Mouse (Mus musculus): ENCODE data around the gene Ddx23. TPM values are rescaled to one million over a fixed set of nuclear protein-coding genes. Genes with fewer than 3 reads are reported as not detected.

Ddx23 gene
- polyA plus RNA-seq, 1 experiment from 2014 or later, result 19.7 TPM

- 0 out of 2 replicates have a peak, but pooled peaks have one; percentile 13 for ATAC-seq
- peak overlapping the region; percentile 63 for H3K9ac ChIP-seq (ENCODE audit: low read depth, low read length)
- H3K9me3 ChIP-seq (ENCODE audit: control insufficient read depth, low read length), result no peaks in the 10 kb centered on the region
- H3K27ac ChIP-seq (ENCODE audit: low read depth, low read length), result no peak overlapping the region
- 1% methylated on average over 9 of the region's 9 CpGs for WGBS
- H3K27me3 ChIP-seq (replicated peaks; ENCODE audit: control insufficient read depth, insufficient read depth, low read length), result no peaks in the 10 kb centered on the region
- H3K4me1 ChIP-seq (ENCODE audit: control insufficient read depth, insufficient read depth, low read depth, low read length), result peaks cover 32% of the 10 kb centered on the region
- peak overlapping the region; percentile 54 for H3K4me3 ChIP-seq (ENCODE audit: low read length)
- H3K36me3 ChIP-seq (ENCODE audit: control insufficient read depth, insufficient read depth, low read length), result no peaks in the 10 kb centered on the region
- H3K4me2 ChIP-seq (ENCODE audit: low read length), result peak overlapping the region; percentile 85
These were observed 13.8 kb upstream of the Ddx23 start for GRCm38 (mm10) chr15:98676471-98676870.

GRCm38 (mm10) chr15:98675634-98676250 is 13.0 kb upstream of the Ddx23 start:
- WGBS, result 2% methylated on average over 14 of the region's 14 CpGs
- Histone ChIP-seq H3K27me3 (replicated peaks; ENCODE audit: control insufficient read depth, insufficient read depth, low read length) (no peaks in the 10 kb centered on the region), H3K4me3 (ENCODE audit: low read length) (peak overlapping the region; percentile 54), H3K4me2 (ENCODE audit: low read length) (peak overlapping the region; percentile 85), H3K9me3 (ENCODE audit: control insufficient read depth, low read length) (no peaks in the 10 kb centered on the region), H3K4me1 (ENCODE audit: control insufficient read depth, insufficient read depth, low read depth, low read length) (peaks cover 32% of the 10 kb centered on the region), H3K27ac (ENCODE audit: low read depth, low read length) (peak overlapping the region; percentile 49; the same call in 1 of the 2 replicates), H3K36me3 (ENCODE audit: control insufficient read depth, insufficient read depth, low read length) (no peaks in the 10 kb centered on the region), H3K9ac (ENCODE audit: low read depth, low read length) (peak overlapping the region; percentile 63)
- ATAC-seq, result no peak

- WGBS, result 16% methylated on average over 11 of the region's 11 CpGs
- H3K27me3 ChIP-seq (replicated peaks; ENCODE audit: control insufficient read depth, insufficient read depth, low read length), result no peaks in the 10 kb centered on the region
- ATAC-seq, result 0 out of 2 replicates have a peak, but pooled peaks have one; percentile 28
- H3K36me3 ChIP-seq (ENCODE audit: control insufficient read depth, insufficient read depth, low read length), result 0 out of 2 replicates have a peak, but pooled peaks cover 4% of the 10 kb centered on the region
- peak overlapping the region; percentile 63 for H3K9ac ChIP-seq (ENCODE audit: low read depth, low read length)
- peak overlapping the region; percentile 85 for H3K4me2 ChIP-seq (ENCODE audit: low read length)
- peak overlapping the region; percentile 54 for H3K4me3 ChIP-seq (ENCODE audit: low read length)
- H3K4me1 ChIP-seq (ENCODE audit: control insufficient read depth, insufficient read depth, low read depth, low read length), result peaks cover 32% of the 10 kb centered on the region
- H3K27ac ChIP-seq (ENCODE audit: low read depth, low read length), result peak overlapping the region; percentile 65
- H3K9me3 ChIP-seq (ENCODE audit: control insufficient read depth, low read length), result no peaks in the 10 kb centered on the region
These were observed 12.4 kb upstream of the Ddx23 start for GRCm38 (mm10) chr15:98674994-98675545.

GRCm38 (mm10) chr15:98674284-98674993 is 11.7 kb upstream of the Ddx23 start:
- peak; percentile 68 for ATAC-seq
- peak overlapping the region; percentile 63 for H3K9ac ChIP-seq (ENCODE audit: low read depth, low read length)
- 0 out of 2 replicates have a peak, but pooled peaks cover 4% of the 10 kb centered on the region for H3K36me3 ChIP-seq (ENCODE audit: control insufficient read depth, insufficient read depth, low read length)
- peaks cover 32% of the 10 kb centered on the region for H3K4me1 ChIP-seq (ENCODE audit: control insufficient read depth, insufficient read depth, low read depth, low read length)
- no peaks in the 10 kb centered on the region for H3K27me3 ChIP-seq (replicated peaks; ENCODE audit: control insufficient read depth, insufficient read depth, low read length)
- H3K4me2 ChIP-seq (ENCODE audit: low read length), result peak overlapping the region; percentile 85
- H3K27ac ChIP-seq (ENCODE audit: low read depth, low read length), result peak overlapping the region; percentile 29
- WGBS, result 11% methylated on average over 7 of the region's 7 CpGs
- no peaks in the 10 kb centered on the region for H3K9me3 ChIP-seq (ENCODE audit: control insufficient read depth, low read length)
- peak overlapping the region; percentile 54 for H3K4me3 ChIP-seq (ENCODE audit: low read length)

DNA sequence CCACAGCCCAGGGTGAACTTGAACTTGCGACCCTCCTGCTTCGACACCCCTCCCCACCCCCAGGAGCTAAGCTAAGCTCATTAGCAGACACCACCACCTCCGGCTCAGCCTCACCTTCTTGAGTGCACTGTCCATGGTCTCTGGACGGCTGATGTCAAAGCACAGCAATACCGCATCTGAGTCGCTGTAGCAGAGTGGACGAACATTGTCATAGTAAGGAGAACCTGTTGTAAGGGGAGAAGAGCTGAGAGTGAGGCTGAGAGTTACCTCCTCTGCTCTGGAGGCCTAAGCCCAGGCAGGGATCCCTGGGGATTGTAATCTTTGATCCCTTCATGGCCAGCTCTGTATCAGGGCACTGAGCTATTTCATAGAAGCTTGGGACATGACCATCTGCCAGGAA is 11.0 kb upstream of the Ddx23 start:
- ATAC-seq, result no peak
- H3K9ac ChIP-seq (ENCODE audit: low read depth, low read length), result no peak overlapping the region
- H3K27ac ChIP-seq (ENCODE audit: low read depth, low read length), result no peak overlapping the region
- peaks cover 32% of the 10 kb centered on the region for H3K4me1 ChIP-seq (ENCODE audit: control insufficient read depth, insufficient read depth, low read depth, low read length)
- no peak overlapping the region for H3K4me3 ChIP-seq (ENCODE audit: low read length)
- no peaks in the 10 kb centered on the region for H3K27me3 ChIP-seq (replicated peaks; ENCODE audit: control insufficient read depth, insufficient read depth, low read length)
- peak overlapping the region; percentile 85; the same call in 1 of the 2 replicates for H3K4me2 ChIP-seq (ENCODE audit: low read length)
- H3K36me3 ChIP-seq (ENCODE audit: control insufficient read depth, insufficient read depth, low read length), result 0 out of 2 replicates have a peak, but pooled peaks cover 4% of the 10 kb centered on the region
- H3K9me3 ChIP-seq (ENCODE audit: control insufficient read depth, low read length), result no peaks in the 10 kb centered on the region
- 70% methylated on average over 7 of the region's 7 CpGs for WGBS

DNA sequence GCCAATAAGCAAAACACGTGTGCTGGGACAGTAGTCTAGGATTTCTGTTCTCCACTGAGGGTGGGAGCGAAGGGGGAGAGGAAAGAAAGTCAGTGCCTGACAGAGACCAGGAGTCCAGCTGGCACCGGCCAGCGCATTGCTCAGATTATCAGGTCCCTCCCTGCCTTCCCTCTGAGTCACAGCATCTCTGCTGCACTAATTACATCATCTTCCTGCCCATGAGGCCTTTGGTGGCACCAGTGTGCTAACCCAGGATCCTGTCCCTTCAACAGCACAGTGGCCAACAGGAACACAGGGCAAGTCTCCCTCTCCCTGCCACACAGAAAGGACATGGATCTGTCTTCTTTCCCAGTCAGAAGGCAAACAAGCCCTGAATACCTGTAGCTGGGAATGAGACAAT is 9.9 kb upstream of the Ddx23 start:
- no peaks in the 10 kb centered on the region for H3K27me3 ChIP-seq (replicated peaks; ENCODE audit: control insufficient read depth, insufficient read depth, low read length)
- H3K4me3 ChIP-seq (ENCODE audit: low read length), result no peak overlapping the region
- no peak overlapping the region for H3K27ac ChIP-seq (ENCODE audit: low read depth, low read length)
- H3K4me1 ChIP-seq (ENCODE audit: control insufficient read depth, insufficient read depth, low read depth, low read length), result peaks cover 32% of the 10 kb centered on the region
- H3K9ac ChIP-seq (ENCODE audit: low read depth, low read length), result no peak overlapping the region
- 0 out of 2 replicates have a peak, but pooled peaks cover 4% of the 10 kb centered on the region for H3K36me3 ChIP-seq (ENCODE audit: control insufficient read depth, insufficient read depth, low read length)
- 75% methylated on average over 4 of the region's 4 CpGs for WGBS
- H3K9me3 ChIP-seq (ENCODE audit: control insufficient read depth, low read length), result no peaks in the 10 kb centered on the region
- H3K4me2 ChIP-seq (ENCODE audit: low read length), result no peak overlapping the region
- no peak for ATAC-seq

DNA sequence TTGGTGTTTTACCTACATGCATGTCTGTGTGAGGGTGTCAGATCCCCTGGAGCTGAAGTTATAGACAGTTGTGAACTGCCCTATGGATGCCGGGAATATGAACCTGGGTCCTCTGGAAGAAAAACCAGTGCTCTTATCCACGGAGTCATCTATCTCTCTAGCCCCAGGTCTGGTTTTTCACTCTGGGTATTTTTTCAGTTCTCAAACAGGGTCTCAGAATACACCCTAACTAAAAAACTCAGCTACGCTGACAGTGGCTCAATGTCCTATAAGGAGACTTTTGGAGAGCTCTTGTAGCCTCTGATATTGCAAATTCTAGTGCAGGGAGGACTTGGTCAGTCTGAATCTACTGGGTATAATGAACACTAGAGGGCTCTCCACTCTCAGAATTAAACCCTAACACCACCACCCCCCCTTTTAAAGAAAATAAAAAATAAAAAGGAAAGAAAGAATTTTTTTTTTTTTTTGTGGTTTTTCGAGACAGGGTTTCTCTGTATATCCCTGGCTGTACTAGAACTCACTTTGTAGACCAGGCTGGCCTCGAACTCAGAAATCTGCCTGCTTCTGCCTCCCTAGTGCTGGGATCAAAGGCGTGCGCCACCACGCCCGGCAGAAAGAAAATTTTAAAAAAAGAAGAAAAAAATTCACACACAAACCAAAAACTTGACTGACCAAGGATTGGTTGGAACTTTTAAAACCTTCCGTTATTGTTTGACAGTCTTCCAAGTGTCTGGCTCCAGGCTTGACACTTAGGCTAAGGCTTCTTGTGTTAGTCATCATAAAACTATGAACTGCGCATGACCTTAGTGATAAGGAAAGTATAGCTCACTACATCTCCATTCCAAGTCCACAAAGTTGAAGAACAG is 1.6 kb upstream of the Ddx23 start:
- no peak overlapping the region for H3K9ac ChIP-seq (ENCODE audit: low read depth, low read length)
- no peaks in the 10 kb centered on the region for H3K36me3 ChIP-seq (ENCODE audit: control insufficient read depth, insufficient read depth, low read length)
- no peak overlapping the region for H3K4me3 ChIP-seq (ENCODE audit: low read length)
- no peak overlapping the region for H3K27ac ChIP-seq (ENCODE audit: low read depth, low read length)
- no peak for ATAC-seq
- H3K9me3 ChIP-seq (ENCODE audit: control insufficient read depth, low read length), result no peaks in the 10 kb centered on the region
- H3K27me3 ChIP-seq (replicated peaks; ENCODE audit: control insufficient read depth, insufficient read depth, low read length), result no peaks in the 10 kb centered on the region
- no peak overlapping the region for H3K4me2 ChIP-seq (ENCODE audit: low read length)
- H3K4me1 ChIP-seq (ENCODE audit: control insufficient read depth, insufficient read depth, low read depth, low read length), result peaks cover 6% of the 10 kb centered on the region
- 81% methylated on average over 11 of the region's 11 CpGs for WGBS

DNA sequence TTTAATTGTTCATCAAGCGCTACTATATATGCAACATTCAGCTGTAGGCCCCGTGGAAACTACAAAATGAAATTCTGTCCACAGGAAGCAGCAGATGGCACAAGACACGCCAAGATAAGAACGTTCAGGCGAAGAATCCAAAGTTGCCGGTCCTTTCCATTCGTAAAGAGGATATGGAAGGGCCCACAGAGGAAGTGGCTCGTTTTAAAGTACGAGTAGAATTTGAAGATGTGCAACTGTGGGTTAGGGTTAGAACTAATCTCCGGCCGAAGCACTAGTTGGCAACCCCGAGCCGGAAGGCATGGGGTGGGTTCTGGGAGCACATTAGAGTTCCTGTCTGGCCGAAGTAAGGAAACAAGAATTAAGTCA is 512 bp downstream of the Ddx23 start:
- peaks cover 6% of the 10 kb centered on the region for H3K4me1 ChIP-seq (ENCODE audit: control insufficient read depth, insufficient read depth, low read depth, low read length)
- WGBS, result under 1% methylated on average over 14 of the region's 14 CpGs
- peaks cover 17% of the 10 kb centered on the region for H3K36me3 ChIP-seq (ENCODE audit: control insufficient read depth, insufficient read depth, low read length)
- H3K9ac ChIP-seq (ENCODE audit: low read depth, low read length), result peak overlapping the region; percentile 96
- H3K27ac ChIP-seq (ENCODE audit: low read depth, low read length), result peak overlapping the region; percentile 92
- H3K27me3 ChIP-seq (replicated peaks; ENCODE audit: control insufficient read depth, insufficient read depth, low read length), result no peaks in the 10 kb centered on the region
- no peak; the same call in 1 of the 2 replicates for ATAC-seq
- H3K9me3 ChIP-seq (ENCODE audit: control insufficient read depth, low read length), result no peaks in the 10 kb centered on the region
- H3K4me3 ChIP-seq (ENCODE audit: low read length), result peak overlapping the region; percentile 91
- peak overlapping the region; percentile 79 for H3K4me2 ChIP-seq (ENCODE audit: low read length)

All from hindbrain, embryonic 16.5 days (tissue).